Mouse (Mus musculus): ENCODE results near the gene Gm20425. TPM values are rescaled to one million over a fixed set of nuclear protein-coding genes. Genes with fewer than 3 reads are reported as not detected.
A peak's percentile ranks its signal among the peaks of the same experiment; 100 is the strongest.

Gene Gm20425
- total RNA-seq, 2 experiments from 2014 or later, result 2.6 to 3.0 TPM

GRCm38 (mm10) chr9:103225464-103225863 is 4.6 kb downstream of the Gm20425 start:
- intact Hi-C loops (cut with DNase I), result no loop called here
- DNase-seq, result peak; percentile 26

- DNase-seq, result no peak
Measured at GRCm38 (mm10) chr9:103224721-103225120, 5.4 kb downstream of the Gm20425 start.

GRCm38 (mm10) chr9:103214281-103214680 is 15.8 kb downstream of the Gm20425 start:
- DNase-seq, result no peak
- intact Hi-C loops (cut with DNase I), result no loop called here

More at GRCm38 (mm10) chr9:103224721-103225120, 5.4 kb downstream of the Gm20425 start:
- intact Hi-C loops (cut with DNase I), result no loop called here

GRCm38 (mm10) chr9:103213631-103214030 is 16.5 kb downstream of the Gm20425 start:
- intact Hi-C loops (cut with DNase I), result no loop called here
- DNase-seq, result no peak

- intact Hi-C loops (cut with DNase I), result no loop called here
- no peak for DNase-seq
Measured at GRCm38 (mm10) chr9:103212654-103213420, 17.3 kb downstream of the Gm20425 start.

GRCm38 (mm10) chr9:103208802-103209423 is 21.2 kb downstream of the Gm20425 start:
- intact Hi-C loops (cut with DNase I), result loop anchor here (10.0 kb wide), 1 partner anchor 96 kb away; the partner anchor contains the start of genes 1300017J02Rik and Topbp1

GRCm38 (mm10) chr9:103207846-103208245 is 22.3 kb downstream of the Gm20425 start:
- intact Hi-C loops (cut with DNase I), result loop anchor here (10.0 kb wide), 1 partner anchor 97 kb away; the partner anchor contains the start of genes 1300017J02Rik and Topbp1
- DNase-seq, result peak; percentile 68

More at GRCm38 (mm10) chr9:103208802-103209423, 21.2 kb downstream of the Gm20425 start:
- no peak for DNase-seq

GRCm38 (mm10) chr9:103205786-103206185 is 24.3 kb downstream of the Gm20425 start:
- intact Hi-C loops (cut with DNase I), result loop anchor here (10.0 kb wide), 1 partner anchor 99 kb away; the partner anchor contains the start of genes 1300017J02Rik and Topbp1
- no peak for DNase-seq

GRCm38 (mm10) chr9:103201561-103202260 is 28.4 kb downstream of the Gm20425 start, which contains the start of gene Srprb:
Gene Srprb, minus strand, starts transcription at chr9:103202137.
- intact Hi-C loops (cut with DNase I), result loop anchor here (10.0 kb wide), 1 partner anchor 103 kb away; the partner anchor contains the start of genes 1300017J02Rik and Topbp1
- DNase-seq, result peak; percentile 95

- no peak for DNase-seq
- intact Hi-C loops (cut with DNase I), result no loop called here
Measured at GRCm38 (mm10) chr9:103188416-103188815, 41.7 kb downstream of the Gm20425 start.

GRCm38 (mm10) chr9:103186747-103187146 is 43.4 kb downstream of the Gm20425 start:
- intact Hi-C loops (cut with DNase I), result no loop called here

GRCm38 (mm10) chr9:103185946-103186345 is 44.2 kb downstream of the Gm20425 start:
- no peak for DNase-seq
- intact Hi-C loops (cut with DNase I), result no loop called here

More at GRCm38 (mm10) chr9:103186747-103187146, 43.4 kb downstream of the Gm20425 start:
- peak; percentile 89 for DNase-seq

GRCm38 (mm10) chr9:103184855-103185254 is 45.3 kb downstream of the Gm20425 start:
- intact Hi-C loops (cut with DNase I), result no loop called here
- DNase-seq, result no peak

- DNase-seq, result no peak
- intact Hi-C loops (cut with DNase I), result no loop called here
Measured at GRCm38 (mm10) chr9:103181886-103182285, 48.2 kb downstream of the Gm20425 start.

- peak; percentile 77 for DNase-seq
- intact Hi-C loops (cut with DNase I), result no loop called here
Measured at GRCm38 (mm10) chr9:103180807-103181565, 49.1 kb downstream of the Gm20425 start.

- intact Hi-C loops (cut with DNase I), result no loop called here
- DNase-seq, result peak; percentile 70
Measured at GRCm38 (mm10) chr9:103180303-103180702, 49.8 kb downstream of the Gm20425 start.

- no peak for DNase-seq
- intact Hi-C loops (cut with DNase I), result no loop called here
Measured at GRCm38 (mm10) chr9:103175692-103176091, 54.4 kb downstream of the Gm20425 start.

GRCm38 (mm10) chr9:103174771-103175519 is 55.2 kb downstream of the Gm20425 start:
- intact Hi-C loops (cut with DNase I), result no loop called here
- DNase-seq, result no peak

GRCm38 (mm10) chr9:103168771-103169170 is 61.3 kb downstream of the Gm20425 start:
- intact Hi-C loops (cut with DNase I), result no loop called here
- no peak for DNase-seq

Measured in left cerebral cortex, postnatal 4 days (tissue).